Mouse (Mus musculus) spleen, postnatal 14 days (tissue): ENCODE data around the gene Nomo1.
A peak's percentile ranks its signal among the peaks of the same experiment; 100 is the strongest.

Experiments used
- DNase-seq, 2 experiments: peaks; one replicate each; pipeline ENCODE4 v3.0.0; 2021 to 2022; ENCODE audit warnings: low spot score in 2 of 2

Gene Nomo1

DNA sequence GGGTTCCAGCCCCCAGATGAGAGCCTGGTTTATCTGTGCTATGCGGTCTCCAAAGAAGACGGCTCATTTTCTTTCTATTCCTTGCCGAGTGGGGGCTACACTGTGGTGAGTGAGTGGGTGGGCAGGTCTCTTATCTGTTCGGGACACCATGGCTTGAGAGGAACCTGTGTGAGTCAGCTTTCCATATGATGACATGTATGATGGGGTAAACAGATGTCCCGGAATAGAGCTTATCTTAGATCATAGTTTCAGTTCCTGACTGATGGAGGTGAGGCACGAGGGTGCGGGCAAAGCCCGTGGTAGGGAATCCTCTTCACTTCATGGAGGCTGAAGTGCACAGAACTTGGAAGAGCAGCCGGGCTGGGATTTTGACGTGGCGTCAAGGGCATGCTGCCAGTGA, 12.4 kb downstream of the Nomo1 start:
- DNase-seq: no peak

DNA sequence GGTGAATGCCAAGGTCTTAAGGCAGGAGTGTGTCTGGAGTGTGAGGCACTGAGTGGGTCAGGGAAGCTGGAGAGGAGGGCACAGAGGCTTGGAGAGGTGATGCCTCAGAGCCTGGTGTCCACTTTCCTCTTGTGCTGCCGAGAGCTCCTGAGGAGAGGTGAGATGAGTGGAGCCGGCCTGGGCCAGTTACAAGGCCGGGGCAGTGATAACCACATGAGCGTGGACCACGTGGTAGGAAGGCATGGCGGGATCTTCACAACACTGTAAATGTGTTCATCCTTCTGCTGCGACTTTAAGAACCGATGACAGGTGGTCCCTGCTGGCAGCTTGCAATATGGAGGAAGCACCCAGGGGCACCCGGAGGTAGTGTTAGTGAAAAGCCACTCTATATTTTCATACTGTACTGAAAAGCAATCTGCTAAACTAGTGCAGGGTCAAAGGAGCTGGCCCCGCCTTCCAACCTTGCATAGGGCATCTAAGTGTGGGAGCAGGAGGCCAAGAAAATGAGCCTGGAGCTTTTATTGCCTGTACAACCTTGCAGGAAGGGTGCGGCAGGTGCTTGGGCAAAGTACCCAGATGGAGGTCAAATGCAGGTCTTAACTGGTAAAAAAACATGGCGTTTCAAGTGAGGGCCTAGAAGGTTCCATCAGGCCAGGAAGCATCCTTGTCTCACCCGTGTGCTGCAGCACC, 14.5 kb downstream of the Nomo1 start:
- no peak for DNase-seq

DNA sequence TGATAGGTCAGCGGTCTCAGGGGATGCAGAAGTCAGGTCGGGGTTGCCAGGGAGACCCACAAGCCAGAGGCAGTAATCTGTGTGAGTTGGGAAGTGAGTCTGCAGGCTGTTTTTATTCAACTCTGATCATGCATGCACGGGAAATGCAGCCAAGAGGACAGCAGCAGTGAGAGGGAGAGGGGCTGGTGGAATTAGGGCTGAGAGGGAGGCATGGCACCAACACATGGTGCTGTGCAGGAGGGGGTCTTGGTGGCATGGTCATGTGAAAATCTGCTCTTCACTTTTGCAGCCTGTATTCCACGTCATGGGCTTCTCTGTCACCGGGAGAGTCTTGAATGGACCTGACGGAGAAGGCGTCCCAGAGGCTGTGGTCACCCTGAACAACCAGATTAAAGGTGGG, 16.5 kb downstream of the Nomo1 start:
- no peak for DNase-seq

DNA sequence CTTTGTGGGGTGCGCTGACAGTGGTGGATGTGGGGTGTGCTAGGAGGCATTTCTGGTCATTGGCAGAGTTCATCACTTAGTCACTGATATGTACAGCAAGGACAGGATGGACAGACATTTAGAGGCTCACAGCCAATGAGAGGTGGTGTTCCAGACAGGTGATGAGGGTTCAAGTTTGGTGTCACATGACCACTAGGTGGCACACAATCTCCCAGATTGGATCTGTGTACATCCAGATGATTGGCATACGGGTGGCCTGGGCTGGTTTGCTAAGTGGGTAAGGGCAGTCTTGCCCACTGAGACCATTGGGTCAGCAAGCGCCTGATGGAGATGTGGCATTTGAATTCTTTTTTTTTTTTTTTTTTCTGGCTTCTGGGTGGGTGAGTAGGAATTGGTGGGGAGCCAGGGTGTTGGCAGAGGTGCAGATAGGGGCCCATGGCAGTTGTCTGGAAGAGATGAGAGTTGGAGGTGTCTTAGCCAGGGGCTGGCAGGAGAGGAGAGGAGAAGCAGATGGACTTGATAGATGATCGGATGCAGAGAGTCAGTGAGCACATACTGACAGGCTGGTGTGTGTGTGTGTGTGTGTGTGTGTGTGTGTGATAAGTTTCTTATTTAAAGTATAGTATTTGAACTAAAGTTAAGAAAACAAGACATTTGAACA, 18.8 kb downstream of the Nomo1 start:
- no peak for DNase-seq

DNA sequence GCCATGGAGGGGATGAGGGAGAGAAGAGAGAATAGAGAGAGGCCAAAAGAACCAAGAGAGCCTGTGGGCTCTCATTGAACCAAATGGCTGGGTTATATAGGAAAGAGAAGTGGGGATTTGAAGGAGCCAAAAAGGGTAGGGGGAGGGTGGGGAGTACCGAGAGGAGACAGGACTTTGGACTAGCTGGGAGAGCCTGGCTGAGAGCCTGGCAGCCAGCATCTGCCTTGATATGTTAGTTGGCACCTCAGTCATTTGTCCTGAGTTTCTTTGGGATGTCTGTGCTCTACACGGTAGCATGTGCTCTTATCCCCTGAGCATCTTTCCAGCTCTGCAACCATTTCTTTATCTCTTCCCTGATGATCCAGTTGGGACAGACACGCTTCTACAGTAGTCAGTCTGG, 20.1 kb downstream of the Nomo1 start:
- no peak for DNase-seq

DNA sequence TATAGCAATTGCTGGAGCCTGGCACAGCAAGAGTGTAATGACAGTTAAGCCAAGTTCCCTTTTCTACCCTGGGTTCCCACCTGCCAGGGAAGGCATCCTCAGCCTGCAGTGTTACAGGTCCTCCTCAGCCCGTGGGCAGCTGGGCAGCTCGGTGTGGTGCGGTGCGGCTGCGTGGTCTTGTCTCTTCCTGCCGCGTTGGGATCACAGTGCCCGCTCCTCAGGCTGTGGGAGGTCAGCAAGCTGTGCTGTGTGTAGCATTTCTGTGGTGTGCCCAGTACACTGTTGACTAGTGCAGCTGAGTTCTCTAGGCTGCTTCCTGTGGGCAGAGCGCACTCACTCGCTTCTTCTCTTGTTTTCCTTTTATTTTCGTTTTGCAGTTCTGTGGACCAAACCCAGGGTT, 25.4 kb downstream of the Nomo1 start:
- peak in 1 of 2 experiments; percentile 18 for DNase-seq

DNA sequence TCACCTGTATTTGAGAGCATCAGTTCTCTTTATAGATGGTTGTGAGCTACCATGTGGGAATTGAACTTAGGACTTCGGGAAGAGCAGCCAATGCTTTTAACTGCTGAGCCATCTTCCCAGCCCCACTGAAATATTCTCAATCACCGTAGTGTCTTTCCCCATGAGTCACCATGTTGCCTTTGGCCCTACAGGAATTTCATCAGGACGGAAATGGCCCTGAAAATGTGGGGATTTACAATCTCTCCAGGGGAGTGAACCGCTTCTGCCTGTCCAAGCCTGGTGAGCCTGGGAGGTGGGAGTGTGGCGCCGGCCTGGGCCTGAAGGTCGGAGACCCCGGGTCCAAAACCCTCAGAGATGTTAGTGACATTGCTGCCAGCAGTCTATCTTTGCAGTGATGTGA, 27.2 kb downstream of the Nomo1 start:
- DNase-seq: no peak

DNA sequence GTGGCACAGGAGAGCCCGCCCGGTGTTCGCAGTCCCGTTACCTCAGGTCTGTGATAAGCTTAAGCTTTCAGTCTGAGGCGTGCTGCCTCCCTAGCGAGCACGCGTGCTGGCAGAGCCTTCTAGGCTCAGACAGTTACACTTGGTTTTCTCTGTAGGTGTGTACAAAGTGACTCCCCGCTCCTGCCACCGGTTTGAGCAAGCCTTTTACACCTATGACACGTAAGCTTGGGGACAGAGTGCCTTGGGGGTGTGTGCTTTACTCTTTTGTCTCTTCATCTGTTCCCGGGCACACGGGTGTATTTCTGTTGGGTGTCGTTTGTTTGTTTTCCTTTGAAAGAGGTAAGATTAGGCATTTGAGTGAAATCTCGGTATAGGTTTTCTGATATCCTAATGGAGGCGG, 28.1 kb downstream of the Nomo1 start:
- no peak for DNase-seq

DNA sequence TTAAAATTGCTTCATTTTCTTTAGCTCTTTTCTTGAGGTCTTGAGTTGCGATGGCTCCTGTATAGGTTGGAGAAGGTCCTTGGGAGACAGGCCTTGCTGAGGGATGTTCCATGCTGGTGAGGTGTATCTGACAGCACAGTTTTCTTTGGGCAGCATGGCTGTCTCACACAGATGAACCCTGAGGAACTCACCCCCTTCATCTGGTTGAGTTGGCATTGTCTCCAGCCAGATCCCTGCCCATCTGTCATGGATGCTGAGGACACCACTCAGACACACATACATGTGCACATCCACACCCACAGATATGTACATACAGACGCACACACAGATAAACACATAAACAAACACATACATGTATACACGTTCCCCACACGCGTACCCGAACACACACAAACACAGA, 29.8 kb downstream of the Nomo1 start:
- DNase-seq: no peak

DNA sequence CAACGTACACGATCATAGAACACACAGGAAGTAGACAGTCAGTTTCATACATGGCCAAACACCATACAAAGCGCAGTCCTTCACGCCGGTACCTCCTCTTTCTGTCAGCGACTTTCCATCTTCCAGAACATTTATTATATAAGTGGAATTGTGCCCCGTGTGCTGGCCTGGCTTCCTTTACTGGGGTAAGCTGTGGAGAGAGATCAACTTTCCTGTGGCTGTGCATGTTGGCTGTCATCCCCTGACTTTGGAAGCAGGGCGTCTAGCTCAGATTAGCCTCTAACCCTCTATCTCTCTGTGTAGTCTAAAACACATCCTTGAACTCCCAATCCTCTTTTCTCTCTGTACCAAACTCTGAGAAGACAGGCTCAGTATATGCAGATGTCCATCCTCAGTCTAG, 35.3 kb downstream of the Nomo1 start:
- no peak for DNase-seq

DNA sequence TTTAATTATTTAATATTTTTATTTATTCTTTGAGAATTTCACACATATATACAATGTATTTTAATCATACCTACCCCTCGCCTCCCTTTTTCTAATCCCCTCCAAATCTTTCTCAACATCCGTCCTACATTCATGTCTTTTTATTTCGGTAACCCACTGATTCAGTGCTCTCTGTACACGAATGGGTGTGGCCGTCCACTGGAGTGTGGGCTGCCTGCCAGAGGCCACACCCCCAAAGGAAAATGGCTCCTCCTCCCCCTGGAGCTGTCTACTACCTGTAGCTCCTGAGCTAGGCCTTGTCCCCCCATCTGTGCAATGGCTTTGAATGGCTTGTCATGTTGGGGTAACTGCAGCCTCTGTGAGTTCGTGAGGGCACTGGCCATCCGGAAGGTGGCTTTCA, 43.3 kb downstream of the Nomo1 start:
- no peak for DNase-seq

DNA sequence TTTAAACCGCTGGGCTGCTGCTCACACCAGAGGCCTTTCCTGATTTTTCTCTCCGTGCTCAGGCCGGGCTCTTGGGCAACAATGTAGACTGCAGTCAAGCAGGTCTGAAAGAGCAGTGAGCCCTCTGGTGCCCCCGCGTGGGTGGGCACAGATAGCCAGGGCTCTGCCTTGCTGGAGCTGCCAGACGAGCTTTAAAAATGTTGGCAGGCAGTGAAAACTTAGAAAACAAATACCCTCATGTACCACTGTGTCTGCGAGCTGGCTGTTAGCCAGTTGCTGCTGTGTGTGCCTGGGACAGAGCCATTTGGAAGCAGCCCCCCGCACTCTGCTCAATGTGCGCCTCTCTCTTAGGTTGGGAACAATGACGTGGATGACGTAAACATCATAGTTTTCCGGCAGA, 44.2 kb downstream of the Nomo1 start:
- no peak for DNase-seq

DNA sequence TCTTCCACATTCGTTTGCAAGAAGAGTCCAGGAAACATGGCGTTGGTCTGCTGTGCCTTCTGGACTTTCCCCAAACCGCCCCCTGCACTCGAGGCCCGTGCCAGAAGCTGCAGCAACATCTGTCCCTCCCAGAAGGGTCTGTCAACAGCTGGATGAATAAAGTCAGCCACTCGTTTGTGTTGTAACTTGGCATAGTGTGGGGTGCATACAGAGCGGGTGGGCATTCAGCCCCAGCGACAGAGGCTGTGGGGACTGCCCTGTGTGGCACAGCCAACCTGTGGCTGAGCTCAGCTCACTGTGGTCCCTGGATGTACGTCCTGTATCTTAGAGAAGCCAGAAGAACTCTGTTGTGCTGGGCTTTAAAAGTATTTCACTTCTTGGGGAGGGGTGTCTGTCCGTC, 50.5 kb downstream of the Nomo1 start:
- no peak for DNase-seq

DNA sequence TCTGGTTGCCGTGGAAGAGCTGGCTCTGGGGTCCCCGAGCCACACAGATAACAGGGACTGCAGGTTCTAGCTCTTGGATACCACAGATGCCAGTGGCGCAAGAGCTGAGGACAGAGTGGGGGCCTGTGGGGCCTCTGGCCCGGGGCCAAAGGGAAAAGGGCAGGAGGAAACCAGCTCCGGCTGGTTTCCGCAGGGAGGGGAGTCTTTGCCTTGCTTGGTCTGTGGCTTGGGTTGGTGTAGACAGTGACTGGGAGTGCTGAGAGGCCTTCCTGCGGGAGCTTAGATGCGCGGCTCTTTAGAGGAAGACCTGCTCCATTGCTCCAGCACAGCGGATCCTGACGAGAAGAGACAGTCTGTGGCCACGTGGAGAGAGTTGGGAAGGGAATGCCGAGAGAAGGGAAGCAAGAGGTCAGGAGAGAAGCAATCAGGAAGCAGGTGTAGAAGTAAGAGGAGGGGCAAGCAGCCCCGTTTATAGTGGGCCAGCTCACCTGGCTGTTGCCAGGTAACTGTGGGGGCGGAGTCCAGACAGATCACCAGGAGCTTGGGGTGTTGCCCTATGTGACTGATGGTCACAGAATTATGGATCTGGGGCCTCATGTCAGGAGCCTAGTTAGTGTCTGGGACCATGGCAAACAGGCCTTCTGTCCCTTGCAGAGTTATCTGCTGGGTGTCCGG, 51.5 kb downstream of the Nomo1 start:
- no peak for DNase-seq

DNA sequence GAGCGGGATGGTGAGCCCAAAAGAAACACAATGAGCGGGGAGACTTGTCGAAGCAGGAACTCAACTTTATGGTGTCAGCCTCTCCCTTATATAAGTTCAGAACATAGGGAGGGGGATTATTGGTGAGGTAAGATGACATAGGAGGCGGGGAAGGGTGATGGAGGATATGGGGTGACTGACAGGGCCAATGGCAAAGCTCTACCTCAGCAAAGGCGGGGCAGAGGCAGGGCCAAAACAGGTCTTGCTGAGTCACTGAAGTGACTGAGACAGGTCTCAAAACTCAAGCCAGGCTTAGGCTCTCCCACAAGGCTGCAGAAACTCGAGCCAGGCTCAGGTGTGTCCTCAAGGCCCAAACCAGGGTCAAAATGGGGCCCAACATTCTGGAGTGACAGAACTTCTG, 52.9 kb downstream of the Nomo1 start:
- no peak for DNase-seq

DNA sequence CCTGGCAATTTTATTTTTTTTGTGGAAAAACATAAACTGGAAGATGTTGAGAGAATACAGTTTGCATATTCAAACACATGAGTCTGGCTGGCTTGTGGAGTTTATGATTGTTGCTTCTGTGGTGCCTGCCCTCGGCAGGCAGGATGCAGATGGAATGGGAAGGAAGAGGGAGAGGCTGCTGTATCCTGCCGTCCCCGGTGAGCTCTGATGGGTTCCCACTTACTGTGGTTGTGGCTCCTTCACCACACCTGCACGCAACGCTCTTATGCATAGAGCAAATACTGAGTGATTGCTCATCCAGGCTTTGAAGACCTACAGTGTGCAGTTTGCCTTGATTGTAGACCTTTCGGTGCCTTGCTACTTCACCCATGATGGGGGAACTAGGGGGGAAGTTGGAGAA, 54.7 kb downstream of the Nomo1 start:
- no peak for DNase-seq

DNA sequence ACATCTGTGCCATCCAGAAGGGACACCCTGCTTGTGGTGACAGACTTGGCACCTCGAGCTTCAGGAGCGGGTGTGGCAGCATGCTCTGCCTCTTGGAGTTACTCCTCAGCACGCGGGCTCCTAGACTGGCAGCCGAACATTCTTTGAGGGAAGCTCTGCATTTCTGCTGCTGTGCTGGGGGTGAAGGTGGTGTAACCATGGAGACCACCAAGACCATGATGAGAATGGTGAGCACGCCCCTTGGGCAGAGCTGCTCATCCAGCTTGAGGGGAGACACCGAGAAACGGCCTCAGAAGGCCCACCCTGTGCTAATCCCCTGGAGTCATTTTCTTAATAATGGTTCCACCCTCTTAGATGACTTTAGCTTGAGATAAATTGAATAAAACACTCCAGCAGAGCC, 59.3 kb downstream of the Nomo1 start:
- DNase-seq: no peak

DNA sequence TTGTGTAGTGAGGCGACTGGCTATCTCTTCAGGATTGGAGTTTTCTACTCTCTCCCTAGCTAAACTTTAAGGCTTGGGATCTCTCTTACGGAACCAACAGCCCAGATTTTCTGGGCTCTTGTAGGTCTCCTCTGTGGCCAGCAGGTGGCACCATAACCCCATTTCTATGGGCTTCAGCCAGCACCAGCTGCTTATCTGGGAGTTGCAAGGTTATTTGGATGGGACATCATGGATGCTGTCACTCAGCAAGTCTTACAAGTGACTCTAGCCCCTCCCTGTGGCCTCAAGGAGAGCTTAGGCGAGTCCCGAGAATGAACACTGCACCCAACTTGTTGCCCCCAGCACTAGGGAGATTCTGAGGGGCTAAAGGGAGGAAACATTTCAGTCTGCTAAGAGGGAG, 62.6 kb downstream of the Nomo1 start:
- peak in 1 of 2 experiments; percentile 38 for DNase-seq

DNA sequence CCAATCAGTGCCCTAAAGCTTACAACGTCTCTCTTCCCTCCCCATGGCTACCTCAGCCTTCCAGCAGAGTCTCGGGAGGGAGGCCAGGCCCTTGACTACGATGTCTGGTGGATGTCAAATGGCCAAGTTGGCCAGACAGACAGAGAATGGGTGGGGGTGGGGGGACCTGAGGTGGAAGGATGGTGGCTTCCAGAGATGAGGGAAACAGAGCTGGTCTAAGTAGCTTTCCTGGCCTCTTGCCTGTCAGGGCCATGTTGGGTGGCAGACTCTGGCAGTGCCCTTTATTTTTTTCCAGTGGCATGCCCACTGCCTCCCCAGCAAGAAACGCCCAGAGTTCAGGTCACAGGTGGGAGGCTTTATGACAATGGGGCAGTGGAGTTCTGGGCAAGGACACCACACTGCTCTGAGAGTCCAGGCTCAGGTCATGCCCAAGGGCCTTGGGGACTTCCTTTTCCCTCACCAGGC, 63.9 kb downstream of the Nomo1 start:
- DNase-seq: no peak

DNA sequence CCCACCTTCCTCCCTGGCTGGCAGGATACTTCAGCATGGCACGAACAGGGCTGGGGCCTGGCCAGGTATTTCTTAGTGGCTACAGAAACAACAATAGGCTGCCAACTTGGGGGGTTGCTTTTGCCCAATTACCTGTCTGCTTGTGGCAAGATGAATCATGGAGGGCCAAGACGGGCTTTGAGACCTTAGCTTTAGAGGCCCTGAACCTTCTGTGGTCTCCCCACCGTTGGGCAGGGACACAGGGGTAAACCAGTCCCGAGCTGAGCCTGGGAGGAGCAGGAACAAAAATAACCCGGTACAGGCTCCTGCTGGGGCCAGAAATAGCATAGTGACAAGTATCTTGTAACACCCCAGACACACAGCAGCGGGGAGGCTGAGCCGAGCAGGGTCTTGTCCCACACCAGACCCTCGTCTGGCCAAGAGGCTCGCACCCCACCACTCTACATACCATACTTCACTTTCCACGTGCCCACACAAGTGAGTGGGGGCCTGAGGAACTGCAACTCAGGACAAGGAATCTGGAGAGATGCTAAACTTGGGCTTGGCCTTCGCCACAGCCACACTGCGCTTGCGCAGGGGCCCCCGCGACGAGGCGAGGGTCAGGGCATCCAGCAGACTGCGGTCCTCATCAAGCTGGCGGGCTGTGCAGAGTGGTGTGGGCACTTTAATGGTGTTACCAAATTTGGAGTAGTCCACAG, 64.9 kb downstream of the Nomo1 start:
- no peak for DNase-seq

DNA sequence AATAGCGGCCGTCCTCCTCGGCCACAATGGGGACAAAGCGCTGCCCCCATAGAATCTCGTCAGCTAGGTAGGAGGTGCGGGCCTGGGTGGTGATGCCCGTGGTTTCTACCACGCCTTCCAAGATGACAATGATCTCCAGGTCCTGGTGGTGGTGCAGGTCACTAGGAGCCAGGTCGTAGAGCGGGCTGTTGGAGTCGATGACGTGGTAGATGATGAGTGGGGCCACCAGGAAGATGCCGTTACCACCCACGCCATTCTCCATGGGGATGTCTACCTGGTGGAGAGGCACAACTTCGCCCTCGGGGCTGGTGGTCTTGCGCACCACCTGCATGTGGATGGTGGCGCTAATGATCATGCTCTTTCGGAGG, 65.4 kb downstream of the Nomo1 start:
- DNase-seq: no peak

DNA sequence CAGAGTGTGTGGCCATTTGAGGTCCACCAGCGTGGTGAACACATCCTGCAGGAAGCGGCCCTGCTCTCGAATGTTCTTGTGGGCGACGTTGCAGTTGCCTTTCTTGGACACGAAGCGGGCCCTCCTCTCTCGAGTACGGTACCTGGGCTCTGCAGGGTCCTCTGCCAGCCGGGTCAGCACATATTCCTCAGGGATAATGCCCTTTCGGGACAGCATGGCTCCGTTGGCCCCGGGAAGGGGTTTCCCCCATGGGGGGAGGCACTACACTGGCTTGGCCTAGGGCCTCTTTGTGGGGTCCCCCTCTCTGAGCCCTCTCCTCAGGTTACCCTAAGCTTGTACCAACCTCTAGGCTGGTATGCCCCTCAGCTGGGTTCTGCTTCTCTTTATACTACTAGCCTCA, 66.2 kb downstream of the Nomo1 start:
- DNase-seq: no peak

DNA sequence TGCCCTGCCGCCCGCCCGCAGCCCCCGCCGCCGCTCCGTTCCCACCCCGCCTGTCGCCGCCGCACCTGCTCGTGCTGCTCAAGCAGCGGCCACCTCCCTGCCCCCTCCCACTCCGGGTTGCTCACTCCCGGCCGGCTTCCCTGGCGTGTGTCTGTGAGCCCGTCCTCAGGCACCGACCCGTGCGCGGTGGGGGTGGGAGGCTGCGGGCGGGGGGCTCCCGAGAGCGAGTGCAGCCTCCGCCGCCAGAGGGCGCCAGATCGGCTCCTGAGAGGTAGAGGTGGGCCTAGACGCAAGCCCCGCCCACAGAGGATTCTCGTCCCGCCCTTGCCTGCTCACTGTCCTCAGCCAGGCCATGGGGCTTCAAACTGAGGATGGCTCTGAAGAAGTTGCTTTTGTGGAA, 67.1 kb downstream of the Nomo1 start, which contains the start of gene Kcnj11:
Kcnj11 (minus strand) TSS at position 202 of the 400 bp plus-strand sequence.
- DNase-seq: peak; percentile 32 to 60
